Mouse (Mus musculus): ENCODE results near the gene Ten1.

DNA sequence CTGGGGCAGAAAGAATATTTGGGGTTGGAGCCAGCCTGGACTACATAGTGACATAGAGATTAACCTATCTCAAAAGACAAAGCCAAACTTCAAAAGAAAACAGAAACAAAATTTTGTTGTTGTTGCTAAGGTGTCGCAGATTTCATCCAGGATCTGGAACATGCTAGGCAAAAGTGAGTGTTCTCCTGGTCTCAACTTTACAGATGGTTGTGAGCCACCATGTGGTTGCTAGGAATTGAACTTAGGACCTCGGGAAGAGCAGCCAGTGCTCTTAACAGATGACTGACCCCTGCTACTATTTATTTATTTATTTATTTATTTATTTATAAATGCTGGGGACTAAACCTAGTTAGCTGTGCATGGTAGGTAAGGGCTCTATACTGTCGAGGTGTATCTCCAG is 2.3 kb upstream of the Ten1 start:
- TF ChIP-seq POLR2A (IDR thresholded peaks at IDR 0.05; ENCODE audit: insufficient read depth, low read length) (no peak), CTCF (IDR thresholded peaks at IDR 0.05; ENCODE audit: low read depth, low read length) (no peak), EP300 (IDR thresholded peaks at IDR 0.05; ENCODE audit: insufficient read depth, low read depth, low read length) (no peak)
